Mouse (Mus musculus) thymus, adult 2 months (tissue): ENCODE results near the gene Anks3.

ENCODE experiments used
- CTCF ChIP-seq: fragments of 200-500 bp; IDR thresholded peaks from 2 replicates; pipeline ENCODE4 v1.5.1; 2012; ENCODE audit warnings: mild to moderate bottlenecking, control low read depth, low read length, moderate library complexity, borderline replicate concordance; ENCODE audit not compliant: control insufficient read depth, poor library complexity, insufficient read depth; ENCODE audit errors: extremely low read depth
- POLR2A ChIP-seq: fragments of 200-500 bp; IDR thresholded peaks from 2 replicates; pipeline ENCODE4 v1.6.1; 2012; ENCODE audit warnings: mild to moderate bottlenecking, low read length, control low read depth, moderate library complexity; ENCODE audit not compliant: control insufficient read depth, poor library complexity, insufficient read depth; ENCODE audit errors: extremely low read depth

GRCm38 (mm10) chr16:4920556-4920955 lies 43.4 kb downstream of the Anks3 start:
- no peak for TF ChIP-seq CTCF
- no peak for TF ChIP-seq POLR2A
